Mouse (Mus musculus) forebrain, embryonic 11.5 days (tissue): Measurements from ENCODE around the gene Ndufs1. TPM values are rescaled to one million over a fixed set of nuclear protein-coding genes. Genes with fewer than 3 reads are reported as not detected.
A peak's percentile ranks its signal among the peaks of the same experiment; 100 is the strongest.

Experiments used
- ATAC-seq: fragments of 200-750 bp; cut with Nextera tagmentation; replicated peaks from 2 replicates; pipeline ENCODE4 v1.8.0; 2017; ENCODE audit warnings: moderate TSS enrichment; ENCODE audit not compliant: low FRiP score
- DNase-seq: peaks from one replicate; pipeline ENCODE4 v3.0.0-alpha.2; 2017; ENCODE audit warnings: low spot score
- H3K27ac ChIP-seq: fragments of 300-500 bp; sonication (generic); 2 replicates; pipeline ENCODE4 v1.5.1; 2014; ENCODE audit warnings: low read depth, low read length
- H3K27me3 ChIP-seq: fragments of 300-500 bp; sonication (generic); 2 replicates; pipeline ENCODE4 v1.6.1; 2014; ENCODE audit warnings: mild to moderate bottlenecking, low read length, mixed read lengths; ENCODE audit not compliant: control insufficient read depth, insufficient read depth
- H3K36me3 ChIP-seq: fragments of 300-500 bp; sonication (generic); 2 replicates; pipeline ENCODE4 v1.6.1; 2014; ENCODE audit warnings: mild to moderate bottlenecking, low read length, moderate library complexity, mixed read lengths; ENCODE audit not compliant: control insufficient read depth, insufficient read depth
- H3K4me1 ChIP-seq: fragments of 300-500 bp; sonication (generic); replicated peaks from 2 replicates; pipeline ENCODE4 v1.6.1; 2014; ENCODE audit warnings: low read length, mixed read lengths; ENCODE audit not compliant: control insufficient read depth, insufficient read depth
- H3K4me2 ChIP-seq: fragments of 300-500 bp; sonication (generic); 2 replicates; pipeline ENCODE4 v1.6.1; 2014; ENCODE audit warnings: low read depth, mild to moderate bottlenecking, low read length, moderate library complexity, mixed read lengths; ENCODE audit not compliant: severe bottlenecking
- H3K4me3 ChIP-seq: fragments of 300-500 bp; sonication (generic); 2 replicates; pipeline ENCODE4 v1.5.1; 2014; ENCODE audit warnings: low read depth, low read length
- H3K9ac ChIP-seq: fragments of 300-500 bp; sonication (generic); 2 replicates; pipeline ENCODE4 v1.6.1; 2014; ENCODE audit warnings: low read length
- H3K9me3 ChIP-seq: fragments of 300-500 bp; sonication (generic); 2 replicates; pipeline ENCODE4 v1.6.1; 2016; ENCODE audit warnings: low read length, mixed read lengths; ENCODE audit not compliant: control insufficient read depth
- WGBS: fragments of 180-500 bp; shearing (Covaris S2); extraction: QIAGEN DNeasy Blood & Tissue Kit; methylation state at CpG from one replicate; pipeline ENCODE4 v1.1.7; 2014; 5-methylcytosine and 5-hydroxymethylcytosine counted together
- microRNA-seq: library from miRNA; unstranded; fragments of <30 nt; microRNA quantifications from one replicate; pipeline ENCODE4, GENCODE M21; 2016; ENCODE audit not compliant: insufficient number of aligned reads
- polyA plus RNA-seq: library from polyadenylated mRNA; unstranded; fragments of >200 nt; fragmentation: Nextera tagmentation; extraction: Ambion mirVana; gene quantifications from 2 replicates; pipeline ENCODE4 v1.2.1, GENCODE M21; 2014

Gene Ndufs1
- polyA plus RNA-seq, 1 experiment from 2014 or later, result 137 TPM

GRCm38 (mm10) chr1:63110536-63111285 is 65.9 kb downstream of the Ndufs1 start:
- Histone ChIP-seq H3K4me3 (no peak overlapping the region), H3K9me3 (no peaks in the 10 kb centered on the region), H3K27ac (no peak overlapping the region), H3K27me3 (no peaks in the 10 kb centered on the region), H3K4me1 (peaks cover 2% of the 10 kb centered on the region; the same call in 1 of the 2 replicates), H3K4me2 (0 out of 2 replicates have a peak overlapping the region, but pooled peaks have one; percentile 8), H3K9ac (no peak overlapping the region), H3K36me3 (no peaks in the 10 kb centered on the region)
- DNase-seq, result peak; percentile 79
- 53% methylated on average over 7 of the region's 7 CpGs for WGBS
- no peak for ATAC-seq

GRCm38 (mm10) chr1:63107614-63108327 is 68.9 kb downstream of the Ndufs1 start:
- Histone ChIP-seq H3K9me3 (no peaks in the 10 kb centered on the region), H3K4me1 (peaks cover 1% of the 10 kb centered on the region; the same call in 1 of the 2 replicates), H3K9ac (no peak overlapping the region), H3K4me3 (no peak overlapping the region), H3K27ac (no peak overlapping the region), H3K4me2 (no peak overlapping the region), H3K27me3 (no peaks in the 10 kb centered on the region), H3K36me3 (no peaks in the 10 kb centered on the region)
- DNase-seq, result no peak
- no peak for ATAC-seq
- WGBS, result 92% methylated on average over 6 of the region's 6 CpGs

GRCm38 (mm10) chr1:63102758-63103451 is 73.7 kb downstream of the Ndufs1 start:
- no peak overlapping the region for H3K4me3 ChIP-seq
- DNase-seq, result no peak
- ATAC-seq, result no peak
- H3K36me3 ChIP-seq, result no peaks in the 10 kb centered on the region; the same call in none of the 2 replicates
- 90% methylated on average over 12 of the region's 12 CpGs for WGBS
- no peaks in the 10 kb centered on the region for H3K27me3 ChIP-seq
- H3K9me3 ChIP-seq, result no peaks in the 10 kb centered on the region
- no peak overlapping the region for H3K9ac ChIP-seq
- H3K4me2 ChIP-seq, result no peak overlapping the region
- H3K27ac ChIP-seq, result no peak overlapping the region
- H3K4me1 ChIP-seq, result no peaks in the 10 kb centered on the region

GRCm38 (mm10) chr1:63100196-63100595 is 76.4 kb downstream of the Ndufs1 start:
- H3K4me1 ChIP-seq, result no peaks in the 10 kb centered on the region
- H3K4me3 ChIP-seq, result no peak overlapping the region
- H3K9me3 ChIP-seq, result no peaks in the 10 kb centered on the region
- WGBS, result 91% methylated on average over 8 of the region's 8 CpGs
- no peak for ATAC-seq
- no peak overlapping the region for H3K27ac ChIP-seq
- H3K36me3 ChIP-seq, result no peaks in the 10 kb centered on the region; the same call in none of the 2 replicates
- H3K27me3 ChIP-seq, result no peaks in the 10 kb centered on the region
- no peak overlapping the region for H3K4me2 ChIP-seq
- DNase-seq, result no peak
- no peak overlapping the region for H3K9ac ChIP-seq

DNA sequence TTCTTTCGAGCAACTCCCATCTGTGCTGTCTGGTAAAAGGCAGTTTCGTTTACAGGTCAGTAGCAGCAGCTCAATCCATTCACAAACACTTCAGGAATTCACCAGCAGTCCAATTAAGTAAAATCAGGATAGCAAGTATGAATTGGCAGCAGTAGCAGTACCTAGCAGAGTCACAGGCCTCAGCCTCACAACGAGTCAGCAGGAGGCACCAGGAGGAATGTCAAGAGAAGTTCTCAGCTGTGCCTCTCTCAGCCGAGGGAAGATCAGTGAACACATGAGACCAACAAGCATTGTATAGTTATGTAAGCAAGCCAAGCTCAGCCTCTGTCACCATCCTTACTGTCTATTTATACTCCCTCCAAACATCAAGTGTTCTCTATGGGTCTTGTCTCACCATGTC is 77.8 kb downstream of the Ndufs1 start:
- Histone ChIP-seq H3K27ac (no peak overlapping the region), H3K36me3 (no peaks in the 10 kb centered on the region; the same call in none of the 2 replicates), H3K9me3 (no peaks in the 10 kb centered on the region), H3K27me3 (no peaks in the 10 kb centered on the region), H3K4me3 (no peak overlapping the region), H3K9ac (no peak overlapping the region), H3K4me1 (no peaks in the 10 kb centered on the region), H3K4me2 (no peak overlapping the region)
- 82% methylated on average over 4 of the region's 4 CpGs for WGBS
- no peak for ATAC-seq
- no peak for DNase-seq

DNA sequence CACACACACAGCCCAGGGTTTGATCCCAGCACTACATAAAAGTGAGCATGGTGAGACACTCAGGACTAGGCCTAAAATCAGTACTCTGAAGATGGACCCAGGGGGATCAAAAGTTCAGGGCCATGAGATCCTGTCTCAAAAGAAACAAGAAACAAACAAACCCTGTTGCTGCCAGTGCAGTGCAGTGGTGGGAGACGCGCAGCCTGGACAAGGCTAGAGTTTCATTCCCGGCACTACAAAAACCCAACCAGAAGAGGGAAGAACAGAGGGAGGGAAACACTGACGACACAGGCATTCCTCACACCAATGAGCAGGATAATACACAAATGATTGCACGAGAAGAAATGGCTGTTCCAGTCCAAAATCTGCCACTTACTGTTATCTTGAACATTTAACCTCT is 80.6 kb downstream of the Ndufs1 start:
- no peaks in the 10 kb centered on the region for H3K4me1 ChIP-seq
- no peak overlapping the region for H3K9ac ChIP-seq
- DNase-seq (no peak), ATAC-seq (no peak)
- H3K4me2 ChIP-seq, result no peak overlapping the region
- WGBS, result 88% methylated on average over 5 of the region's 5 CpGs
- no peaks in the 10 kb centered on the region for H3K9me3 ChIP-seq
- H3K36me3 ChIP-seq, result peaks cover 5% of the 10 kb centered on the region
- no peaks in the 10 kb centered on the region for H3K27me3 ChIP-seq
- H3K27ac ChIP-seq, result no peak overlapping the region
- H3K4me3 ChIP-seq, result no peak overlapping the region

Small RNA genes lying within 50 kb of the gene (microRNA-seq; reads per million reads assigned to microRNA genes)
- gene Gm24557, result not detected
- gene Gm27512, result not detected

Other genes starting within 250 kb of the Ndufs1 start
- 12.3 and 12.6 TPM in 2 replicates for gene Ino80d, start 62.2 kb downstream of the Ndufs1 start, polyA plus RNA-seq
- 502 and 538 TPM in 2 replicates for gene Eef1b2, start within 50 bp of the Ndufs1 start, polyA plus RNA-seq
- 0.35 TPM in 1 of 2 replicates, not detected in the other for gene Gpr1, start 37.7 kb upstream of the Ndufs1 start, polyA plus RNA-seq
- gene Zdbf2, start 96.4 kb upstream of the Ndufs1 start, polyA plus RNA-seq, result 25.8 and 26.7 TPM in 2 replicates